Mouse (Mus musculus) gastrocnemius, postnatal 10 days (tissue): Measurements from ENCODE around the gene C1qtnf6. TPM values are rescaled to one million over a fixed set of nuclear protein-coding genes. Genes with fewer than 3 reads are reported as not detected.

Source experiments
- DNase-seq: peaks from one replicate; pipeline ENCODE4 v3.0.0; 2021; ENCODE audit warnings: mixed read lengths
- long read RNA-seq, 2 experiments: library from polyadenylated mRNA; stranded (forward); transcript quantifications; one replicate each; pipeline ENCODE4 v2.0.0; 2021
- total RNA-seq, 2 experiments: library from RNA; stranded (reverse); gene quantifications; 2 replicates each; pipeline ENCODE4 v1.2.3; 2021

Gene C1qtnf6
- total RNA-seq = 10 to 100 TPM; 53.5 to 58.3 TPM
- long read RNA-seq, experiment 1, transcript C1qtnf6-201 (3 exons, 2,402 nt) = major isoform, 34 of 51 reads
- long read RNA-seq, experiment 1, transcript C1qtnf6-203 (3 exons, 2,191 nt) = minor isoform, 7 of 51 reads
- long read RNA-seq, experiment 1, partial matches to known transcripts = 0 of 51 reads
- long read RNA-seq, experiment 1, other reads (novel, unspliced or antisense) = 10 of 51 reads
- long read RNA-seq, experiment 2, transcript C1qtnf6-201 (3 exons, 2,402 nt) = major isoform, 30 of 43 reads
- long read RNA-seq, experiment 2, partial matches to known transcripts = 1 of 43 reads
- long read RNA-seq, experiment 2, other reads (novel, unspliced or antisense) = 8 of 43 reads

DNA sequence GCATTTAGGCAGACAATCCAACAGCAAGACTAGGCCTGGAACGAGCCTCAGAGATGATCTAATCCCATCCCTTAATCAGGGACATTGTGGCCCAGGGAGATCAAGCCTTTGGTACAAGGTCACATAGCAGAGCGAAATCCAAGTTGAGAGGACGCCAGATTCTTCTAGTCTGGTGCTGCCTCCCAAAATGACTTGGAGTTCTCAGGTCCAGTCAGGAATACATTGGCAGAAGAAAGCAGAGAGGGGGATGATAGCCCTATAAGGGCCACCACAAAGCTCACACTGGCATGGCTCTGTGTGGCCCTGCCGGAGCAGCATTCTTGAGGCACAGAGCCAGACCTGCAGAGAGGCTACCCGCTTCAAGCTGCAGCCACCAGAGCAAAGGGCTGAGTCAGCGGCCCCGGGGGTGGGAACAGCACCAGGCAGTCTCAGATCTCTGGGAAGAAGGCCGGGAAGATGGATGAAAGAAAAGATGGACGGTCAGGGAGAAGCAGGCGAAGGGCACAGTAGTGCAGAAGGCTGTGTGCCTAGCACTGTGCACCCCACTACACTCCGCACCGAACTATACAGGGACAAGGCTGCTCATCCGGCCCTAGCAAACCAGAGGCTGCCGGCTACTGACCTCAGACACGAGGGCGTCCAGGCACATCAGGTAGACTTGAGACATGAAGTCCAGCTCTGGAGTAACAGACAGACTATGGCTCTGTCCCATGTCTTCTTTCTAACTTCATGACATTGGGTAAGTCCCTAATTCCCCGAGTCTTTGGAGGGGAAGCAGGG lies at the start of gene C1qtnf6:
Gene C1qtnf6, minus strand, starts transcription at position 746 of the 780 bp plus-strand sequence.
- peak; percentile 73 for DNase-seq

DNA sequence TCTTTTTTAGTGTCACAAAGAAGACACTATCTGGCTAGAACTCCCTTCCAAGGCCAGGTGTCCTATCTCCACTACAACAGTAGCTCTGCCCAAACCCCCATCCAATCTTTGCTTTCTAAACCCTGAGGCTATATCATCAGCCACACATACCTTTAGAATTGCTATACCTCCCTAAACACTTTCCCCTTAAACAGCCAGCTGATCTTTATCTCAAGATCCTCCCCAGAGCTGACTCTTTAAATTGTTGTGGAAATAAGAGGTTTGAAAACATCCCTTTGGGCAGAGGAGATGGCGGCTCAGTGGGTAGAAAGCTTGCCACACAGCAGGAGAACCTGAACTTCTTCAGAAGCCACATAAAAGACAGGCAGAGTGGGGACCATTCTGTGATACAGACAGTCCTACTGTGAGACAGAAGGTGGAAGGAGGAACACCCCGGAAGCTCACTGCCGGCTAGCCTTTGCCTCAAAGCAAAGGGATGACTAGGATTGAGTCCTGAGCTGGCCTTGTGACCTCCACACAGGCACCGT lies 45.1 kb upstream of the C1qtnf6 start:
- DNase-seq = no peak

DNA sequence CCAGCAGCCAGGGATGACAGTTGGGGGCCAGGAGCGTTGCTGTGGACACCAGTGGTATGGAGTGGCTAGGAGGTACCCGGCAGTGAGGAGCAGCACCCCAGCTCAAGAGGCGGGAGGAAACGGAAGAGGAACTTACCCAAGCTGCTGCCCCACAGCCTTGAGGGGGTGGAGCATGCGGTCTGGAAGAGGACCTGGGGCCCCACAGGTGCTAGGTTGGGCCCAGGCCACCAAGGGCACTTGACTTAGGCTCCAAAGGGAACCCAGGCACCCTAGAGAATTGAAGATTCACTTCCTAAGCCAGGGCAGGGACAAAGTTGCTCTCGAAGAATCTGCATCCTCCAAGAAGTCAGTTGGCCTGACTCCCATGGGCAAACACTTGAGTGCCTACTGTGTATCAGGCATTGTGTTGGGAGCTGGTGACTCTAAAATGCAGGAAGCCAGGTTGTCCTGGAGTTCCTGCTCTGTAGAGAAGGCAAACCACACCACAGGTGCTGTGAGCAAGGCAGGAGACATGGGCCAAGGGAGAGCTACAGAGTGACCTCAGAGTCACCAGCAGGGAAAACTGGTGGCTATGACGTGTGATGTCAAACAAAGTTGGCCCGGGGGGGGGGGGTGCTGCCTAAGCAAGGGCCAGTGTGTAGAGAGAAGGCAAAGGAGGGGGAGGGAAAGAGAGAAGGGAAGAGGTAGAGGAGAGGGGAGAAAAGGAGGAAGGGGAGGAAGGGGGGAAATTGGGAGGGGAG lies 41.6 kb upstream of the C1qtnf6 start, which contains the start of gene Rac2:
Gene Rac2, minus strand, starts transcription at position 126 of the 740 bp plus-strand sequence.
- no peak for DNase-seq

DNA sequence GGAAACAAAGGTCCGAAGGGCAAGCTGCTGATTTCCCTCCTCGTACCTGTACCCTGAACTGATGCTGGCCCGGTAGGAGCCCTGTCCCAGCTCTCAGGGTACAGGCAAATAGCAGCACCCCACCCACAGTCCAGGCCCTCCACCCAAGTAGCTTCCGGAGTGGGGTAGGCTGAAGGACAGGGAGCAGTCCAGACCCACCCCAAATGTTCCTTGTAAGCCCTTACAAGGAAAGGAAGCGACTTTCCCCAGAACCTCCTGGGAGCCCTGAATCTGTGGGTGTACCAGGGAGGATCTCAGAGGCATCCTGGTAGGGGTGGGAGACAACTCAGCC lies 41.0 kb upstream of the C1qtnf6 start:
- no peak for DNase-seq

DNA sequence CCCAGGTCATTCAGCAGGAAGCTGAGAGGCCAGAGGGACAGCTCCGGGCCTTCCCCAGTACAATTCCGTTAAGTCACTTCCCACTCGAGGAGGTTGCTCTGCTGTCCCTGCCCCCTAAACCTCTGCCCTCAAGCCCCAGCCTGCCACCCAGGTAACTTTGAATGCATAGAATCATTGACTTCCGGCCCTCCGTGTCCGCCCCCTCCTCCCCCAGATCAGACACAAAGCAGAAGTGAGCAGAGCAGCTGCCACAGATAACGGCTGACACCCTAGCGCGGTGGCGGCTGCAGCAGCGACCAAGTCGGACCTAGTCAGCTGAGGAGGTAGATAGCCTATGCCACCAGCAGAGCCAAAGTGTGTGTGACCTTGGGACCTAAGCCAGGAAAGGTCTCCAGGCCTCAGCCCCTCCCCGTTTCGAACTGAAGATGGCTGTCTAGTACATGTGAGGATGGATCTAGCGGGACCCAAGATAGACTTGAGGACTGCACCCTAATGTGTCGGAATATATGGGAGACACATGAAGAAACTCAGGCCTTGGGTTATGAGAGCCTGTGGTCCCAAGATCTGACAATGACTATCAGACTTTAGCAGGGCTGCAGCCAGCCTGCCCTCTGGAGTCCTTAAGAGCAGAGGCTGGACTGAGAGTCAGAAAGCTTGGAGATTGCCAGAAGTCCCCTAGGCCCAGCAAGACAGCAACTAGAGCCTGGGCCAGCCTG lies 40.5 kb upstream of the C1qtnf6 start:
- DNase-seq = no peak

DNA sequence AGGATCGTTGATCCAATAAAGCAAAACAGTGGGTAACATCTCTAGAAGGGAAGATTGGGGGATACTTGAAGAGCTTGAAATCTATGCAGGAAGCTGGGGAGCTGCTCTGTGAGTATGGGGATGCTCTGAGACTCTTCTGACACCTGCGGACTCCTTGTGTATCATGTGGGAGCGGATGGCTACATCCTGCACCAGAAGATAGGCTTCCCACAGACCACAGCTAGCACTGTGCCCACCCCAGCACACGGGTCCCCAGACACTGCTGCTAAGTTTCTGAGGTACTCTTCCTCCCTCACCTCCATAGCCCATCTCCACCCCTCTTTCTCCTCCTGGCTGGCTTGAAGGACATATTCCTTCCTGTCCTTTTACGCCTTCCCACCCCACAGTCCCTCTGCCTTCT lies 39.0 kb upstream of the C1qtnf6 start:
- DNase-seq = no peak

DNA sequence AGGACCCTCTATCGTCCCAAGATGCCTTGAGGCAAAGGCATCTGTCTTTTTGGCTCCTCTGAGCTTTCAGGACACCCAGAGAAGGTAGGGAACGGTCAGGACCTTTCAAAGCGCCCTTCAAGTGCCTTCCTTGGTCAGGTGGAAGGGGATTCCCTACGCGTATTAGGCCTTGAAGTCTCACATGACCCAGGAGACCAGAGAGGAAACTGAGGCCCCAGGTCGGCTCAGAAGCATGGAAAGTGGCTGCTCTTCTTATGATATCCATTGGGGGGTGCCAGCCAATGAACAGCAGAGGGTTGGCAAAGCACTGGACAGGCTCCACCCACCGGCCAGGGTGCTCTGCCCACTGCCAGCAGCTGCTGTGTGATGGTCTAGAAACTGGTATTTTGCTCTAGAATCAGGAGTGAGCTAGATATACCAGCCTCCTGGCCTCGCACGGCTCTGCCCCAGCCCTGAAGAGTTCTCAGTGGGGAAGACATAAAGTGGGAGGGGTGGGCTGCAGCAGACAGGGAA lies 36.4 kb upstream of the C1qtnf6 start:
- no peak for DNase-seq

DNA sequence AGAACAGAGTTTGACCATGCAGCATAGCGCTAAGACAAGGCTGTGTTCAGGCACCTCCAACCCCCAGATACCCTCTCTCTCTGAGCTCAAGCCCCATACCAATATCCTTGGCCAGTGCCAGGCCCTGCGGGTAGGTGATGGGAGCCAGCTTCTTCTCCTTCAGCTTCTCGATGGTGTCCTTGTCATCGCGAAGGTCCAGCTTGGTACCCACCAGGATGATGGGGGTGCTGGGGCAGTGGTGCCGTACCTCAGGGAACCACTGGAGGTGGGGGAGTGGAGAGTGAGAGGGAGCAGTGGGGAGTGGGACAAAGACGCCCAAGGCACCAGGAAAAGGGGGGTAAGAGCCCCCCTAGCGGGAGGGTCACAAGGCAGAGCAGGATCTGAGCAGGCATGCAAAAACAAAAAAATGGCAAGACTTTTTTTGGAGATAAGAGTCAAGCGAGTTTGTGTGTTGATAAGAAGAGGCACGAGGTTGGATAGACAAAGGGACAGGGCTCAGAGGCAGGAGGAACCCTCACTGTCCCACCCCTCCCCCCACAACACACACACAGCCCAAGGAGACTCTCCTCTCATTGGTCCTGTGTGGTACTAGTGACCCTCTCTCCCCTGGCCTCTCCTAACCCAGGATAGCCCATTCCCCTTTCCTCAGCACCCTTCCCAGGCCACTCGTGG lies 33.7 kb upstream of the C1qtnf6 start:
- DNase-seq = no peak

DNA sequence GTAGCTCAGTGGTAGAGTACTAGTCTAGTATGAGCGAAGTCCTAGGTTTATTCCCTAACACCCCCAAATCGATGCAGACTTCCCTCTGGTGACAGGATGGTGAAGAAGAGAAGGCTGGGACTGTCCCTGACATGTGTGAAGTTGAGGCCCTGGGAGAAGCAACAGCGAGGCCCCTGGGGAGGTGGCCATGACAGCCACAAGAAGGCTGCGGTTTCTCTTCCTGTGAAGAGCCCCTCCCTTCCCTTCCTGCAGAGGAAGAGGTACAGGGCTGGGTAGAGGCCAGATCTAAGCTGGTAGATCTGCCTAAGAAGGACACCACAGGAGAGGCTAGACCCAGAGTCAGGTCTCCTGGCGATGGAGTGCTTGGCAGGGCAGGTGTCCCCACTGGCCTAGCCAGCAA lies 32.7 kb upstream of the C1qtnf6 start:
- no peak for DNase-seq

DNA sequence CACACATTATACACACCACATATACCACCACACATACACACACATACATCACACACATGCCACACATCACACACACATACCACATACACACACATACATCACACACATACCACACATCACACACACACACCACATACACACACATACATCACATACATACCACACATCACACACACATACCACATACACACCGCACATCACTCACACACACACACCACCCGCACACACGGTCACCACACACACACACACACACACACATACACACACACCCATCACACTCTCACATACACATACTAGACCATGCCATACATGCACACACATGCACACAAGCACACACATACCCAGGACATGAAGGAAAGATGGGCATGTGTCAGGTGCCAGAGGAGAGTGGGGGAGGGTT lies 32.1 kb upstream of the C1qtnf6 start:
- no peak for DNase-seq

DNA sequence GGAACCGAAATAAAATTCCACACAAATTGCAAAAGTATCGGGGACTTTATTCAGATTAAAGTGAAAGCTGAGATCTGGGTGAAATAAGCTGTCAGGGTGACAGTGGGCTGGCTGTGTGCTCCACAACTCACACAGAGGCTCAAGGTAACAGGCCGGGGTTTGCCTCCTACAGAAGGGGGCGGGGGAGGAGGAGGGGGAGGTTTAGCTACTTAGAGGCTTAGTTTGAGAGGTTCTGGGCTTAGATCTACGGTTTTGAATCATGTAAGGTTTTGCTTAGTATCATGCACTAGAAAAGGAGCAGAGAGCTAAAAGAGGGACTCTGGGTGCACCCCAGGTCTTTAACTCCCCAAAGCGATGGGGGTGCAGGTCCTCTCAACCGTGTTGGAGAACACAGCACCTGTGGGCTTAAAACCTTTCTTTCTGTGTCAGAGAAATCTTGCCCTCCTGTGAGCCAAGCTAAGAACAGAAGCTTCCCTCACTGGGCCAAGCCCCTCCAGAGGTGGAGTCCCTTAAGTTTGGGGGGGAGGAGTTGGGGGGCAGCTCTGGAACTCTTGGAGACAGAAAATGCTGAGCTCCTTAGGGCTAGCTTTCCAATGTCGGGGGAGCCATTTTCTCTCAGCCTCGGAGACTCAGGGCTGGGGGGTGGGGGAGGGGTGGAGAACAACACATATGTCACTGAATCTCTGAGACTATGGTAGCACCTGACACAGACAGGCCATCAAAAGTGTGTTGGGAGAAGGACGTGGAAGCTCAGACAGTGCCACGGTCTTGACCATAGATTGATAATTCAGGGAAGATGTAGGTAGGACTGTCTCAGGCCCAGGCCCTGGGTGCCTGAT lies 28.1 kb upstream of the C1qtnf6 start:
- no peak for DNase-seq

DNA sequence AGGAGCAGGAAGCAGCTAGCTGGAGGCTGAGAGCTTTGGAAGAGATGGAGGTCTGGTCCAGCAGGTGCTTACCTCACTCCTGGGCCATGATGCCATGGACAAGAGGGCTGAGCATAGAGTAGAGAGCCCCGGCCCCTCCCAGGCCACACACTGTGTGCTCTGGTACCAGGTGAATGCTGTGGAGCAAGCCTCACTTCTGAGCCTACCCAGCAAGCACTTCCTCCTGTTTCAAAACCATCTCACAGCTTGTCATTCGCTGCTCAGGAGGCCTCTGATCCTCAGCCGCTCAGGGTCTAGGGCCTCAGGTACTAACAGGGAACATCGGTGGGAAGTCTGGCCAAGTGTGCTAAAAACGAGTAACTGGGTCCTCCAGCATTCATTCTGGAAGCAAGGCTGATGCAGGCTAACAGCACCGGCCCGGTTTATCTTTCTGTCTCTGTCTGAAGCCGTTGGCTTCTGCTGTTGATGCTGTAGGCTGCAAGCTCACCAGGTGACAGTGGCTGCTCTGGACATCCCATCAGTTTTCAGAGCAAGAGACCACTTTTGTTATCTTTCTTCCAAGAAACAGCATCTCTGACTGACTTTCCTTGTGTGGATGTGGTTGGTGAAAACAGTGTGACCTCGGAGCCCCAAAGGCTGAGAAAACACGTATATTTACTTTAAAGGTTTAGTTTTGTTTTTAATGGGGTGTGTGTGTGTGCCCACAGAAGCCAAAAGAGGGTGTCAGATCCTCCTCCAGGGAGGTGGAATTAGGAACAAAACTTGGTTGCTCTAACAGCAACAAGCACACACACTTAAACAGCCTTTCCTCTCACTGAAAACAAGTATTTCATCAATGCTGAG lies 26.7 kb upstream of the C1qtnf6 start:
- no peak for DNase-seq

DNA sequence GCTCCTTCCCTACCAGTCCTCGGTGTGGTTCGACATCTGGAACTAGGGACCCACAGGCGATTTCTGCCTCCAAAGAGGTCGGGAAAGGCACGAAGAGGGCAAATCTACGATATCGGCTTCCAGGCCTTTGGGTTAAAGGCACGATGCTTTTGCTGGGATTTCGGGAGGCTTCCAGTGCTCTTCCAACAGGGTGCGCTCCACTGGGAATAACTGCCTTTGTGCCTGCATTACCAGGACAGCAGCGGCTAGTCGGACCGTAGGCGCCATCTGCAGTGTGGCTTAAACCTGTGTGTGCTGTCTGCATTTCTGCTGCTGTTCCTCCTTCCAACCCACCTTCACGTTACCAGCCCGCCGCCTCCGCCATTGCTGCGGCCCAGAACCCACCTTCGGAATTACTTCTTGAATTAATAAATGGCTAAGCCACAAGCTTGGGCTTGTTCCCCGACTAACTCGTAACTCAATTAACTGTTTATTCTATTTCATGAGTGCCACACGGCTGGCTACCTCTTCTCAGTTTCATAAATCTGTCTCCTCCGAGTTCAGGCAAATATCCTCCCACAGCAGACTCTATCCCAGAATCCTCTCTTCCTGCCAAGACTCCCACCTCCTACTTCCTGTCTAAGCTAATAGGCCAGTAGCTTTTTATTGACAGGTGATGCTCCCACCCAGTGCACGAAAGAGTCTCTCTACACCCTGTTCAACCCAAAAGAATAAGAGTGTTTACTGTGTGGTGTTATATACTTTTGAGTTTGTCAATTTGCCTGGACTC lies 23.5 kb upstream of the C1qtnf6 start:
- no peak for DNase-seq

DNA sequence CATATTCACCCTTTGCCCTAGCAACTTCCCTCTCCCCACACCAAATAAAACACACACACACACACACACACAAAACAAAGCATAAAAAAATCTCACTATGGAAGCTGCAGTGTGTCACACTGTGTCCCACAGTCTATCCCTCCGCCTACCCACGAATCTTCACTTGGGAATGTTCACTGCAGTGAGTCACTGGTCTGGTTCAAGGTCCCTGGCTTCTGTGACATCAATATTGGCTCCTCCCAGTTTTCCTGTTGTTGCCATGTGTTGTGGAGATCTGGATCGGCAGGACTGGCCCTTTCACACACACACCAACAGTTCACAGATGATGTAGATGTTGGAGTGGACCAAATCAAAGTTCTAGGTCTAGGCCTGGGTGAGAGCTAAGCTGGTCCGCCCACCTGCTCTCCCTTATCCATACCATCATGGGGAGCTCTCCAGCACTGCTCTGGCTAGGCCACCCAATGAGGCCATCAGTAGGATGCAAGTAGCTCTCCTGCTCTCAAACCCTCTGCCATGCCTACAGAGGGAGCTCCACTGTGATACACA lies 18.0 kb upstream of the C1qtnf6 start:
- DNase-seq = no peak

DNA sequence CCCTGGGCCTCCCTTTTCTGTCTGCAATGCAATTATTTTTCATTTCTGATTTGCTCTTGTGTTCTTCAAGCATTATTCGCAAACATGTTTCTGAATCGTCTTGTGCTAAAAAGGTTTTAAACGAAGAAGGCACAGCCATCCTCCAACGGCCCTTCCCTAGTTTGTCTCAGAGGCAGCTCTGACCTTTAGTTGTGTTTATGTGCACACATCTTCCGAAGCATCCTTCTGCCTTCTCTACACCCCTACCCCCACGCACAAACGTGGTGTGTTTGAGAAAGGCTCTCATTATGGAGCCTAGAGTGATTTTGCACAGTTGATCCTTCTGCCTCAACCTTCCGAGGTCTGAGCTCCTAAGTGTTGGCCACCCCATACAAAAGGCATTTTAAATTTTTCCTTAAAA lies 17.5 kb upstream of the C1qtnf6 start:
- DNase-seq = no peak

DNA sequence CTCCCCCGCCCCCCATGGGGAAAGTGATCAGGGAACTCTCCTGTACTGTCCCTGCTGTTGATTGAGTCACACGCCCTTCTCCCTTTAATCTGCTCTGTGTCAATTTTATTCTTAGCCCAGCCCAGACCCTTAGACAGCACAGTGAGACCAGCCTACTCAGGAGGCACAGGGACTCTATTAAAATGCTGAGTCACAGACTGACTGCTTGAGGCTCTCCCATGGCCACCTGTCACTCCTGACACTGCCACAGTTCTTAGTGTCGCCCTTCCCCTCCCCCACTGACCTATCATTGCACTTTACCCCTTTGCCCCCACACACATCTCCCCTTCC lies 17.1 kb upstream of the C1qtnf6 start:
- no peak for DNase-seq

DNA sequence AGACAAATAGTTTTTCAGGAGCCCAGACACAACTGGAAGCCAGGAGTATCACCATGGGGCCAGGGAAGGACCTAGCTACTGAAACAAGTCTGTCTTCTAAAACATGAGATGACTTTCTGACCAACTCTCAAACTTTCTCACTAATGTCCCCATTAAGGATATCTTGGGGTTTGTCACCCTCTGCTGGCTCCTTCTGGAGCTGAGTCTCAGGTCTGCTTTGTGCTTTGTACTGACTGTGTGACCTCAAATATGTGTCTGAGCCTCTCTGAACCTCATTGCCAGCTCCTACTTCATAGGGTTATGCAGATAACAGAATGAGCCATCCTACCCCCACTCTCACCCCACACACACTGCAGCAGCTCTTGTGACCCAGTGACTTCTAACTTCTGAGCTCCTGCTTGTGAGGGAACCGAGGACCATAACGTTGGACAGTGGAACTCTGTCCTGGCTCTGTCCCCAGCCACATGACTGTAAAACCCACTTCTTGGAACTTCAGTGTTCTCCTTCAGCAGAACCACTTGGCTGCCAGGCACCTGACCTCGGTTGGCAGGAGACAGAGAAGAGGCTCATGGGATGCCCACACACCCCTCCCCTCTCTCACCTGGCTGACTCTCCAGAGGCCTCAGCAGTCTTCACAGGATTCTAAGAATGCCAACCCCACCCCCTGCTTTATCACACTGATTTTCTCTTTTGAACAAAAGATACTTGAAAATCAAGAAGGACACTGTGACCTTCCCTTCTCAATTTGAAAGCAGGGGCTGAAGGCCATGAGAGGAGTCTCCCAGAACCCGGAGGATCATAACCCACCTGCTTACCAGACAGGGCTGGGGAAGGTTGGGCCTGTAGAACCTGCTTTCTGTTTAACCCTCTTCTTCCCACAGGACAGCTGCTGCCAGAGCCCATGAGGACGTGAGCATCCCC lies 16.5 kb upstream of the C1qtnf6 start:
- no peak for DNase-seq
